Mouse (Mus musculus) granulocyte monocyte progenitor cell, adult 5-6 weeks (primary cell): ENCODE data around the gene Tuba1b. TPM values are rescaled to one million over a fixed set of nuclear protein-coding genes. Genes with fewer than 3 reads are reported as not detected.
"Not testable (repeated sequence)": the region's sequence is repeated elsewhere in the genome, so short reads cannot be mapped to it uniquely, and the experiment has no call there.

Experiments used
- ATAC-seq: replicated peaks from 2 replicates; pipeline ENCODE4 v1.8.0; 2016; ENCODE audit warnings: mild to moderate bottlenecking, moderate TSS enrichment, inconsistent platforms; ENCODE audit not compliant: poor library complexity, severe bottlenecking
- total RNA-seq, 2 experiments: library from RNA; stranded (forward) in 1 of 2; stranded (reverse) in 1 of 2; fragments of 200-712, 200-1000 nt in 1 of 2; fragments of >200 nt in 1 of 2; fragmentation: Nextera tagmentation in 1 of 2; gene quantifications; 2 replicates each; pipeline ENCODE4 v1.2.3; 2014 to 2017

Tuba1b gene
- total RNA-seq (2014; fragmentation: Nextera tagmentation), result 2,030 and 2,397 TPM in 2 replicates
- total RNA-seq (2017), result 964 and 1,039 TPM in 2 replicates

DNA sequence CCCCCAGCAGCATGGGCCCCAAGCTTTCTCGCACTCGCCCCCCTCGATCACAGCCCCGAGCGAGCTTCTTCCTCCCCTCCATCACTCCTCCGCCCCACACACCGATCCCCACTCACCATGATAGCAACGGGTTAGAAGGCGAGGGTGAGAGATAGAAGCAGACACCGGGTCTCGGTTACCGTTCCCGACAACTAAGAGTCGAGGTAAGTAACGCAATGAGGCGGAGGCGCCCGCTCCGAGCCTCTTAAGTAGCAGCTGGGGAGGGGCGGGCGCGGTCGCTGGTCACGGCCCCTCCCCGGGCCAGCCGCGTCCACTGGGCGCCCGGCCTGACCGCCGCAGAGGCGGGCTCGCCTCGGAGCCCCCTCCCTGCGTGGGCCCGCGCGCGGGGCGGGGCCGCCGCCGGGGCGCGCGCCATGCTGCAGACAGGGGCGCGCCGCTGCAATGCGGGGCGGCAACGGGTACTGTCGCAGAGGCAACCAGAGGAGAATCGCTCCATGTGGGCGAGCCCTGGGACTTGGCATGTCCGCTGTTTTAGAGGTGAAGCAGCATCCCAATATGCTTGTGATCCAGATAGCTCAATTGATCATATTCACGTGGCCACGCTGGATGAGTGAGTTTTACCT is at the start of gene Tuba1b:
Gene Tuba1b (minus strand): TSS at position 349 of the 623 bp plus-strand sequence.
- peak; percentile 73 for ATAC-seq

DNA sequence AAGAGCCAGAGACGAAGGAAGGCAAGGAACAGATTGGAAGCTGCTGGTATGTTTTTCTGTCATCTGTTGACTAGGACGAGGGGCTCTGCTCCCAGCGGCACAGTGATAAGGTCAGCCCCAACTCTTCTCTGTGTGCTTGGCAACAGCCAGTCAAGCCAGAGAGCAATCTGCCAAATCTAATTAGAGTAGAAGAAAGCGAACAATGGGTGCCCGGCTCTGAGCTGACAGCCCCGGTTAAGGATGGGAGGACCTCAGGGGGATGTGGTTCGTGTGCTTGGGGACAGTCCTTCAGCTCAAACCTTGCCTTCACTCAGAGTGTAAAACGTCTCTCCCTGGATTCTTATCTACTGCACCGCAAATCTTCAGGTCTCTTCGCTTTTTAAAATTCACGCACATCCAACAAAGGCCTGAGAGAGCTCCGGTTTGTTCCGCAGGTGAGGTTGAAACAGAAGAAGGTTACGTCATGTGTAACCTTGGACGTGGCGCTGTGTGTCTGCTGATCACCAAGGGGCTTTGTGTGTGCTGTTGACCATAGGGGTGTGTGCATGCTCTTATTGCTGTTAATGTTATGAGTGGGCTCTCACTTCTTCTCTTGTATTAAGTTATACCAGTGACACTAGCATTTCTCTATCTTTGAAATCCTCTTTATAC is 49.2 kb upstream of the Tuba1b start:
- ATAC-seq, result no peak

DNA sequence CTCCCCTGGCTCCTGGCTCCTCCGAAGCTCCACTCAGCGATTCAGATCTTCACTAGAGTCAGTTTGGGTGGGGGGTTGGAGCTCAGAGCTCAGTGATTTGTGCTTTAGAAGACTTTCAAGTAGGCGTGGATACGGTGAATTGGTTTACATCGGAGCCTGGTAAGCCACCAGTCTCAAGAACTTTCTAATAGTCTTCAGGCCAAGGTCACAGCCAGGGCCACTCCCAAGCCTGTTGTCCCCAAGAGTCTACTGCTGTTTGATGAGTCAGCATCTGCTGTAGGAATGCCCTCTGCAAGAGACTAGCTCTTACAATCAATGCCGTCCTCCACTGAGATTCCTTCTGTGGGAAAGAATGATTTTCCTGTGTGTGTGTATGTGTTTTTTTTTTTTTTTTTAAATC is 47.7 kb upstream of the Tuba1b start:
- no peak for ATAC-seq

DNA sequence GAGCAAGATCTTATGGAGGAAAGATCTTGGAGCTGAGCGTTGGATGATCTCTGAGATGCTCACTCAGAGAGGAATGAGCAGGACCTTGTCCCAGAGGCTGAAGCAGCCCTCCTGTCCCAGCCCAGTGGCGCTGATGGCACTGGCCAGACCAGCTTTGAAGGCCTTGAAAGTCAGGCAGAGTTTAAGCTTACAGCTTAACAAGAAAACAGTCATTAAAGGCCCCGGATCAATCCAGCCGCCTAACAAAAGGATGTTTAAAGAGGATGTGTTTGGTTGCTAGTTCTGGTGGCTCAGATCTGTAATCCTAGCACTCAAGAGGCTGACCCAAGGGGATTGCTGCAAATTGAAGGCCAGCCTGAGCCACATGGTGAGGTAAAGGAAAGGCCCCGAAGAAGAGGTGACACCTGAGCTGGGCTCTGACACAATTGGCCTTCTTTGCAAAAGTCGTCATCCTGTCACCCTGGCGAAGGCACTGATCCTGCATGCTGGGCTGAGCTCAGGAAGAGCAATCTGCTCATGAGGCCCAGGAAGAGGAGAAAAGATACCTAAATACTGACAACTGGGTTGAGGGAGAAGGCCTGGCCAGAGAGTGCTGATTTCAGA is 45.7 kb upstream of the Tuba1b start:
- no peak for ATAC-seq

DNA sequence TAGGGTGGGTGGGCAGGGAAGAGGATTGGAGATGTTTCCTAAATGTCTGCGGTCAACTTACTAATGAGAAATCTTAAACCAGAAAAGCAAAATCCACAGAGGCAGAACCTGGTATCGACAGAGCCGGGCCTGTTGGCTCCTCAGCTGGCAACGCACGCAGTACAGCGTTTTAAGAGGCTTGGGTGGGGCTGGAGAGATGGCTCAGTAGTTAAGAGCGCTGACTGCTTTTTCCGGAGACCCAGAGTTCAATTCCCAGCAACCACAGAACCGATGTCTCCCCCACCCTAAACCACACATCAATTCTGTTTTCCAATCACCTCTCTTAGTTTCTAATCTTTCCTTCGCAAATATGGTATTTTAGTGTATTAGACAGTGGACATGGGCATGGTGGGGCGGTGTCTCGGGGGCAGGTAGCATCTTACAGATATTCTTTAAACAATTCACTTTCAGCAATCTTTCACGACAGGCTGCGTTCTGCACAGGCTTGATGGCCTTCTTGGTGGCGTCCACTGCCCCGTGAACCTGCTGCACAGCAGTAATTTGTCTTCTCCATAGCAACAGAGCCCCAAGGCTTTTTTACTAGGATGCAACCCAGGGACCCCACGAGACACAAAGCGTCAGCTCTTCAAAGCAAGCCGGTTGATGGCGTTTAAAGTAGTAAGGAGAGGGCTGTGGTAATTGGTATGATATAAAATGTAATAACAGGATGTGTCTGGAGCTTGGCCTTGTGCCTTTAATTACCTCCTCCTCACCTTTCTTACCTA is 44.2 kb upstream of the Tuba1b start:
- no peak for ATAC-seq

DNA sequence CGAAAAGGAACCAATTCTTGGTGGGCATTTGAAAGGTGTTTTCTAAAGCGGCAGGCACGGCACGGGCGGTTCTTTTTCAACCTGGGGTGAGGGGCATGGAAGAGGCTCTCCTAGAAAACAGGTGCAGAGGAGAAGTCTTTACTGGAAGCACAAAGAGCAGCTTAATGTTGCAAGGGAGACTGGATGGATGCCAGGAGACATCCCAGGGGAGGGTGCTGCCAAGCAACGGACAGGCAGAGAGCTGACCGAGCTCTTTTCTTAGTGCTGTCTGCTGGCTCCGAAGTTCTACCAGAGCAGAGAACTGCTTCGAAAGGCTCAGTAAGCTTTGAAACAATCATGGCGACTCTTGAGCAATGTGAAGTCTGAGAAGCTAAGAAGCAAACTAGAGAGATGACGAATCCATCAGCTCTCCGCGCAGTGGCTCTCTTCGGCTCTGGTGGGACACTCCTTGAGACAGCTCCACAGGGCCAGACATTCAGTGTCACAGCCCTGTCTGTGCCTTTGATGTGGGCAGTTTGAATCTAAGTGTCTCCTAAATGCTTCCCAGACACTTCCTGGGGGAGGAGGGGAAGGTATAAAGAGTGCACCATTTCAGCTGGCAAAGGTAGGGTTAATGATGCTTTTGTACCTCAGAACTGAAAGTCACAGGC is 43.5 kb upstream of the Tuba1b start:
- ATAC-seq, result no peak

DNA sequence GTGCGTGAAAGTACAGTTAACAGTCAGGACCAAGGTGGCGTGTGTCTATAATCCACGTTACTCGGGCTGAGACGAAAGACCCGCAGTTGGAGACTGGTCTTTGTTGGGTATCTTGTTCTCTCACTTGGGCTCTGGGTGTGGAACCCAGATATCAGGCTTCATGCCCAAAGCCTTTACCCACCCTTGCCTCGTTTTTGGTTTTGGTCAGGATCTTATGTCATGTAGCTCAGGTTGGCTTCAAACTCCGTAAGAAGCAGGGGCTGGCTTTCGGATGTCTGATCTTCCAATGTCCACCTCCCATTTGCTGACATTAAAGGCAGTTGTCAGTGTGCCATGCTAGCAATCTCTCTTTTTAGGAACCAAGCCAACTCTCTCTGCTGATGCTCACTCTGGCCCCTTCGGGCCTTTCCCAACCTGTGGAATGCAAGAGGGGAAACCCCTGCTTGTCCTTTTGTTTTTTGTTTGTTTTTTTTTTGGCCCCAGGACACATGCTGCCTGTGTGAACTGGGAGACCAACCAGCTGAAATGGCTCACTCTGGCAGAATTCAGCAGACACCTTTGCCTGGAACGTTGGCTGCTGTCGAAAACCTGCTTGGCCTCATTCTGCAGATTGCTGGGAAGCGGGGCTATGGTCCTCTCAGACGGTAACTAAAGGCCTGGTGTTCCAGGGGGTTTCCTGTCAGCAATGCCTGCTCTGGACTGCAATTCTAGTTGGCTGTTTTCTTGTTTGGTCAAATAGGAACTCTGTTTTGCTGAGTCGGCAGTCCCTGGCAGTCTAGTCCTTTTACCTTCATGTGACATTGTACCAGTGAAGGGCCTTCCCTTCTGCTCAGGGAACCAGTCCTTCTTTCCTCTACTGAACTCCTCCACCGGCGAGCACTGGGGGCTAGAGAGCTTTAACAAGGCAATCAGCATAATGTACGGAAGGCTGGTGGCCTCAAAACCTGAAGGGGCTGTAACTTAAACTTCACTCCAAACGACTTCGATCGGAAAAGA is 42.7 kb upstream of the Tuba1b start:
- no peak for ATAC-seq

DNA sequence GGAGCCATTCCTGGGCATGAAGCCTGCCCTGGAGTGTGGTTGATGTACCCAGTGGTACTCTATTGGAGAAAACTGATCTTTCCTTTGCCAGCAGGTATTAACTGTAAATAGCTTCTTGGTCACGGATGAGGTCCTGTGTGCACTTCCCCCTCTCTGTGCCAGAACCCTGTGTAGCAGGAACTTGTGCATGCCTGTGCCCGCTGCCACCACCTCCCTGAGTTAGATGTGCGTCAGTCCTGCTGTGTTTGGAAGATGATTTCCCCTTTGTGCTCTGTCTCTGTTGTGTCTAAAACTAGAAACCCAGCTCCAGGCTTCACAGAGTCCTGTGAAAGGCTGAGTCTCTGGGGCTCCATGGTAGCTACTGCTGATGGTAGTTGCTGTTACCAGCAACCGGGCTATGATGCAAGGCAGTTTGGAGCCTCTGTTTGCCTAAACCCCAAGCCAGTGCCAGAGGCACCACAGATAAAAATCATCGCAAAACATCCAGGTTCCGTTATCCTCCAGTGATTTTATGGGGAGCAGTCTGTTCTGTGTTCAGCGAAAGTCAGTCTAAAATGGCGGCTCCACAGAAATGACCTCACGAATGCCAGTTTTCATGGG is 38.8 kb upstream of the Tuba1b start:
- peak; percentile 20; the same call in 1 of the 2 replicates for ATAC-seq

DNA sequence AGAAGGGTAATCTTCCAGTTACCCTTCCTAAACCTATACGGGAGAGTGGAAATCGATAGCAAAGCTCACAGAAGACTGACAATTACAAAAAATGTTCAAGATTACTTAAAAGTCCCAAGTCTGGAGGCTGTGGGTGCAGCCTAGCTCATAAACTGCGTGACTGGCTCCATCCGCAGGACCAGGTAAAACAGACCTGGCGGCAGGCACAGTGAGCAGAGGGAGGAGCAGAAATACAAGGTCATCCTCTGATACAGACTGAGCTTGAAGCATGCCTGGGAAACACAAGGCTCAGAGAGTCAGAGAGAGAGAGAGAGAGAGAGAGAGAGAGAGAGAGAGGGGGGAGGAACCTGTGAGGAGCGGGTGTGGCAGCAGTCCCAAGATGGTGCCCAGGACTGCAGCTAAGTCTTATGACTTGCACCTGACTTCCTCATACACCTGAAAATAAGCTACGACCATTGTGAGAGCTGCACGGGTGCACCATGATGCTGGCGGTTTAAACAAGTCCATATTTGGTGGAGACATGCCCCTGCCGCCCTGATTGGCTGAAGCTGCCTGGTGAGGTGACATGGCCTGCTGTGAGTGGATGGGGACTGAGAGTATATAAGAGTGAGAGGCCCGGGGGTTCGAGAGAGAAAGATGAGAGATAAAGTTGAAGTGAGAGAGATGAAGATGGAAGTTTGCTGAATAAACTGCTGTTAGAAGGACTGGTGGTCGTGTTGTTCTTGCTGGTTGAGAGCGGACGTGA is 37.4 kb upstream of the Tuba1b start:
- not testable (repeated sequence) for ATAC-seq

DNA sequence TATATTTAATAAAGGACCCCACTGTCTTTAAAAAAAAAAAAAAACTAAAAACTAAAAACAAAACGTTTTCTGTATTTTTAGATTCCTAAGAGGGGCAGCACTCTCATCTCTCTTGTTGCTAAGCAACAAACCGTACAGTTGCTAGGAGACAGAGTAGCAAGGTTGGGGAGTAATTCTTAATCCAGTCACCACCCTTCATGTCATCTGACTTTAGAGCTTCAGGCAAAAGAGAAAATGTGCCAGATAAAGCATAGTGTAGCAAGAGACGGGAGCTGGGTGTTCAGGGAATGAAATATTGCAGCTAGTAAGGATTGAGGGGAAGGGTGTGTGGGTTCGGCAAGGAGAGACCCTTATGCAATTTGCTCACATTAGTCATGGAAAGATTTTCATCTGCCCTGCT is 36.7 kb upstream of the Tuba1b start:
- ATAC-seq, result no peak

DNA sequence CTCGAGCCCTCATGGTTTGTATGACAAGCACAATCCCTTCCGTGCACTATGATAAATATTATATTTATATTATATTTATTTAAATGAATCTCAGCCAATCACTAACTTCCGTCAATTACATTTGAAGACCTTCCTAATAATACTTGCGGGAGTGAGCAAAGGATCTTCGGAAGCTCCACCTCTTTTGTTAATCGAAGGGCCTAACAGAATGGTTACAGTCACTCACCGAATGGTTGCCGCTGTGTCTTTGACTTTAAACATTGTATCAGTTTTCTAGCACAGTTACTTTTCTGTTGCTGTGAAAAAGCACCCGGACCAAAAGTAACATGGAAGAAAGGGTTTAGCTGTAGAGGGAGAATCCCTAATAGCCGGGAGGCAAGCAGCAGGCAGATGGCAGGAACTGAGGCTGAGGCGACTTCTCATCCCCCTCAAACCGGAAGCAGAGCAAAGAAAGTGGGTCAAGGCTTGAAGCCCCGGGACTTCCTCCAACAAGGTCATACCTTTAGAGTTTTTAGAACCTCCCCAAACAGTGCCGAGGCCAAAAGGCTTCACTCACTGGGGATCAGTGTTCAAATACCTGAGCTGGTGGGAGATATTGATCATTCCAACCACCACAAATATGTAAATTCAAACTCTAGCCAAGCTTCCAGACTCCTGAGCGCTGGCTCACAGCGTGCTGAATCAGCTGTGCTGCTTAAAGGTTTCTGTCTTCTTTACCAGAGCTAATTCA is 35.2 kb upstream of the Tuba1b start:
- 0 out of 2 replicates have a peak, but pooled peaks have one; percentile 20 for ATAC-seq

DNA sequence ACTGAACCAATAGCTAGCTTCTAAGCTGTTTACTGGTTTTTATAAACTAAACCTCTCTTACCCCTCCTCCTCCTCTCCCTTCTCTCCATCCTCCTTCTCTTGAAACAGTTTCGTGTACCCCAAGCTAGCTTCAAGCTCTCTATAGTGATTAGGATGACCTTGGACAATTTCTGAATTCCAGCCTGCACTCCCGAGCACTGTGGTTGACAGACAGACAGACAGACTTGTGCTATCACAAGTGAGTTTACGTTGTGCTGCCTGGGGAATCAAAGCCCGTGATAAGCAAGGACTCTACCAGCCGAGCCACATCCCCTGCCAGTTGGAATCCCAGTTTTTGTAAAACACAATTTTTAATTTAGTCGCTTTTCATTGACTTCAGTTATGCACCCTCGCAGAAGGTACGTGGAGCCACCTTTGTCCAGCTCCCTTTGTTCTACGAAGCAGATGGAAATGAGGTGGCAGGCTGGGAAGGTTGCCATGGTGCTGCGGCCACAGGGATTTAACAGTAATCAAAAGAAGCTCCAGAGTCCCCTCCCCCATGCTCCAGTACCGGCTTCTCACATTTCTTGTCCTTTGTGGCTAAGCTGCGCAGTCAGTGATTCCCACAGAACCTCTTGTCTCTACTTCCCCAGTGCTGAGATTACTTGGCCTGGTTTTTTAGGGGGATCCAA is 34.5 kb upstream of the Tuba1b start:
- ATAC-seq, result no peak

DNA sequence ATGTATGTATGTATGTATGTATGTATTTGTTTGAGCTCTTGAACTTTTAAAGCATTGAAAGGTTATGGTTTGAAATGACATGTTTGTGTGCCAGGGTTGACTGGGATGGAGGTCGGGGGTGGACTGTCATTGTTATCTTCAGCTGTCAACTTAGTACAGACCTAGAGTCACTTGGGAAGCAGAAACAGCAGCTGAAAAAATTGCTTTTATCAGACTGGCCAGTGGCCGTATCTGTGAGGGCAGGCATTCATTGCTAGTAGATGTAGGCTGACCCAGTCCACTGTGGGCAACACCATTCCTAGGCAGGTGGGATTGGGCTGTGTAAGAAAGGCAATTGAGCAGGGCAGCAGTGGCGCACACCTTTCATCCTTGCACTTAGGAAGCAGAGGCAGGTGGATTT is 25.2 kb upstream of the Tuba1b start:
- no peak for ATAC-seq

DNA sequence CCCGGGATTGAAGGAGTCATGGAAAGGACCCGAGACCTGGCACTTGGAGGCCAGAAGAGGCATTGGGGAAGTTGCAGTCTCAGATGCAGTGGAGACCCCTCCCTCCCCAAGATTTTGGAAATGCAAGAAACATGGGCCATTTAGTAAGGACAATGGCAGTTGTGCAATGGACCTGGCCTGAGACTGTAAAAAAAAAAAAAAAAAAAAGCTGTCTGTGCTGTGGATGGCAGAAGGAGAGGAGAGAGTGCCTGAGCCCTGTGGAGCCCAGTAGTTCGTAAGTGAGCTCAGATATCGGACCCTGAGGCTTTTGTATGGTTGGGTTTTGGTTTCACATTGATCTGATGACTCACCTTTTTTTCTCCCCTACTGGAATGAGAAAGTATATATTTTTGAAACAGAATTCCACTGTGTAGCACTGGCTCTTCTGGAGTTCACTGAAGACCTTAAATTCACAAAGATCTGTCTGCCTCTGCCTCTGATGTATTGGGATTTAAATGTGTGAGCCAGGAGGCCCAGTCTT is 24.6 kb upstream of the Tuba1b start:
- ATAC-seq, result peak; percentile 54

DNA sequence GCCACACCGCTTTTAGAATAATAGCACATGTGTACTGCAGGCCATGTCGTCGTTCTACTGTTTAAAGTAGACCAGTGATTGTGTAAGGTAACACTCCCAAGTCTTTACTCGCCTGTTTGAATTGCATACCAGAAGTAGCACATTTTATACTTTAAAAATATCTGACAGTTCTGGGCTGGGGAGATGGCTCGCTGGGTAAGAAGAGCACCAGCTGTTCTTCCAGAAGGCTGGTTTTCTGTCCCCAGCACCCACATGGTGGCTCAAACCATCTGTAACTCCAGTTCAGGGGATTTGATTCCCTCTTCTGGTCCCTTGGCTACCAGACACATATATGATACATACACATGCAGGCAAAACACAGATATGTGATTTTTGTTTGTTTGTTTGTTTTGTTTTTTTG is 23.1 kb upstream of the Tuba1b start:
- no peak for ATAC-seq

DNA sequence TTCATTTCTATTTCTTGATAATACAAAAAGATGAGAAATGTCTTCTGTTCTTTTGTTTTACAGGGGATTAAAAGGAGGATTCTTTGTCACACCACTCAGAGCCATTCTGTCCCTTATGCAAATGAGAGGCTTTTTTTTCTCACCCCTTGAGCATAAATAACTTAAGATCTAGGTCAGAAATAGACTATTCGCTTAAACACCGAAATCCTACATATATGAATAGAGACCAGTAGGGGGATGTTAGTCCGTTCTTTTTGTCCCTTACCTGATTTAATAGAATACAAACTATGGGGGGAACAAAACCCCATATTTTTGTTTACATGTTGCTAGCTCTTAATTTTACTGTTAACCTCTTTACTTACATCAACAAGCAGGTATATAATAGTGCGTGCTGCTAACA is 21.6 kb upstream of the Tuba1b start:
- ATAC-seq, result no peak

DNA sequence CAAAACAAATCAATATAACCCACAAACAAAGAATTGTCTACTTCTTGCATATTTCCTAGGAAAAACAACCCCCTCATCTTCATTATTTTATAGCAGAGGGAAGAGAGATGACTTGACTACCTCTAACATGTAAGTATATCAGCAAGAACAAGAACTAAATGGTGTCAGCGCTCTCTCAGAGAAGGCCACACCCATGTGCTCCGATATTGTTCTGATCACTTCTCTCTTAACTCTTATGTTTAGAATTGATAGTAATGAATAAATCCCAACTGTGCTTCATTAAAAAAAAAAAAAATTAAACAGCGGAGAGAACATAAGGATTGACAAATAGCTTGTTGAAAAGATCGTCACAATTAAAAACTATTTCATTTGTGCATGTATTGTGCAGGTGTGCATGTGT is 21.0 kb upstream of the Tuba1b start:
- no peak for ATAC-seq
